Mouse (Mus musculus): Measurements from ENCODE around the gene Lrrc8e. TPM values are rescaled to one million over a fixed set of nuclear protein-coding genes. Genes with fewer than 3 reads are reported as not detected.

The Lrrc8e gene
- 0.11 and 0.13 TPM in 2 replicates for polyA plus RNA-seq (2015; fragmentation: Nextera tagmentation; extraction: Ambion mirVana)

GRCm38 (mm10) chr8:4226739-4227347 lies at the start of gene Lrrc8e:
Lrrc8e (plus strand) TSS chr8:4226827.
- Histone ChIP-seq H3K36me3 (replicated peaks; ENCODE audit: insufficient read depth, low read length) (no peaks in the 10 kb centered on the region), H3K4me2 (ENCODE audit: low read depth, low read length) (peak within 1 kb of the TSS; percentile 67), H3K9me3 (ENCODE audit: low read length) (no peaks in the 10 kb centered on the region), H3K27me3 (ENCODE audit: insufficient read depth, low read length) (peaks cover 18% of the 10 kb centered on the region), H3K4me3 (ENCODE audit: low read depth, low read length) (peak within 1 kb of the TSS; percentile 22), H3K9ac (replicated peaks) (peak within 1 kb of the TSS; percentile 54), H3K4me1 (ENCODE audit: insufficient read depth) (peaks cover 4% of the 10 kb centered on the region; the same call in 1 of the 2 replicates), H3K27ac (ENCODE audit: low read depth) (no peak within 1 kb of the TSS)
- DNase-seq (peak; percentile 49), ATAC-seq (peak; percentile 70)
- TF ChIP-seq EP300 (IDR thresholded peaks at IDR 0.05; ENCODE audit: low read depth) (no peak), CTCF (IDR thresholded peaks at IDR 0.05; ENCODE audit: low read depth) (no peak)
- 11% methylated on average over 31 of the region's 33 CpGs for WGBS (ENCODE audit: insufficient replicate concordance)

DNA sequence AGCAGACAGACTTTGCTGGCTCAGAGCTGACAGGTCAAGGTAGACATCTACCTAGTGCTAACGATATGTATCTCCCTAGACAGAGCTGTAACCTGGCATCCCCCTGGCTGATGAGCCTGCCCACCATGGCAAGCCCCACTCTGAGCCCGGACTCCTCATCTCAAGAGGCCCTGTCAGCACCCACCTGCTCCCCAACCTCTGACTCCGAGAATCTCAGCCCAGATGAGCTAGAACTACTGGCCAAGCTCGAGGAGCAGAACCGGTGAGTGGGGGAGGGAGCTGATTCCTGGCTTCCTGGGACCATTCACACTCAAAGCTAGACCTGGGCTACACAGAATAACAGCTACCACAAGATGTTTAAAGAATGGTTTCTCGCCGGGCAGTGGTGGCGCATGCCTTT lies 43.2 kb upstream of the Lrrc8e start:
- no peak overlapping the region for H3K27ac ChIP-seq (ENCODE audit: low read depth)
- H3K36me3 ChIP-seq (replicated peaks; ENCODE audit: insufficient read depth, low read length) = 0 out of 2 replicates have a peak, but pooled peaks cover 3% of the 10 kb centered on the region
- DNase-seq (no peak), ATAC-seq (no peak)
- H3K4me3 ChIP-seq (ENCODE audit: low read depth, low read length) = no peak overlapping the region
- 80% methylated on average over 8 of the region's 8 CpGs for WGBS (ENCODE audit: insufficient replicate concordance)
- no peak overlapping the region for H3K9ac ChIP-seq (replicated peaks)
- H3K9me3 ChIP-seq (ENCODE audit: low read length) = no peaks in the 10 kb centered on the region
- H3K4me1 ChIP-seq (ENCODE audit: insufficient read depth) = peaks cover 7% of the 10 kb centered on the region
- no peak overlapping the region for H3K4me2 ChIP-seq (ENCODE audit: low read depth, low read length)
- no peaks in the 10 kb centered on the region for H3K27me3 ChIP-seq (ENCODE audit: insufficient read depth, low read length)
- TF ChIP-seq CTCF (IDR thresholded peaks at IDR 0.05; ENCODE audit: low read depth) (no peak), EP300 (IDR thresholded peaks at IDR 0.05; ENCODE audit: low read depth) (no peak)

DNA sequence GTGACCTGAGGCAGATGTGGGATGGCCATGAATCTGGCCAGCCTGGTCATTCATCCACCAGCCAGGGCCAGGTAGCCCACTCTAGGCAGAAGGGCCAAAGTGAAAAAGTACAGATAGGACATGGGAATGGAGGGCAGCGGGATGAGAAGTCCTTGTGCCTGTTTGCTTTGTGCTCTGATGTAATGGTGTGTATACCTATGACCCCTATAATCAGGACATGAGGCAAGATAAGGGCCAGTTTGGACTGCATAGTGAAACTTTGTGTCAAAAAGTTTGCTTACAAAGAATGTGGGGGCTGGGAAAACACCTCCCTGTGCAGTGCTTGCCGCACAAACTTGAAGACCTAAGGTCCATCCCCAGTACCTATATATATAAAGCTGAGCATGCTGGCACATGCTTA lies 40.5 kb upstream of the Lrrc8e start:
- ATAC-seq = peak; percentile 83
- DNase-seq = no peak

DNA sequence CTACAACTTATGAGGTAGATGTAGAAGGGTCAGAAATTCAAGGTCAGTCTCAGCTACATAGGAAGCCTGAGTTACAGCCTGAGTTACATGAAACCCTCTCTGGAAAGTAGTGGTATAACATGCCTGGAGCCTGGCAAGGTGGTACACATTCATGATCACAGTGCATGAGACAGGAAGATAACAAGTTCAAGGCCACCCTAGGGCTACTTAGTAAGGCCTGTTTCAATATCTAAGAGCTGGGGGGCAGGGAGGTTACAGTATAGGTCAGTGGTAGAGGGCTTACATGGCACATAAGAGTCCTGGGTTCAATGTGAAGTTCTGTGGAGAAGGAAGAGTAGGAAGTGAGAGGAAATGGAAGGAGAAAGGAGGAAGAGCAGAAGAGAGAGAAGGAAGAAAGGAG lies 38.0 kb upstream of the Lrrc8e start:
- Histone ChIP-seq H3K4me2 (ENCODE audit: low read depth, low read length) (no peak overlapping the region), H3K27ac (ENCODE audit: low read depth) (peak overlapping the region; percentile 55; the same call in 1 of the 2 replicates), H3K4me3 (ENCODE audit: low read depth, low read length) (no peak overlapping the region), H3K9ac (replicated peaks) (no peak overlapping the region), H3K36me3 (replicated peaks; ENCODE audit: insufficient read depth, low read length) (0 out of 2 replicates have a peak, but pooled peaks cover 3% of the 10 kb centered on the region), H3K9me3 (ENCODE audit: low read length) (no peaks in the 10 kb centered on the region), H3K4me1 (ENCODE audit: insufficient read depth) (peaks cover 24% of the 10 kb centered on the region), H3K27me3 (ENCODE audit: insufficient read depth, low read length) (no peaks in the 10 kb centered on the region)
- ATAC-seq = peak; percentile 24
- TF ChIP-seq EP300 (IDR thresholded peaks at IDR 0.05; ENCODE audit: low read depth) = no peak
- no peak for TF ChIP-seq CTCF (IDR thresholded peaks at IDR 0.05; ENCODE audit: low read depth)
- DNase-seq = no peak

More for the DNA sequence above, 40.5 kb upstream of the Lrrc8e start:
- Histone ChIP-seq H3K9ac (replicated peaks) (no peak overlapping the region), H3K27me3 (ENCODE audit: insufficient read depth, low read length) (no peaks in the 10 kb centered on the region), H3K27ac (ENCODE audit: low read depth) (peak overlapping the region; percentile 58), H3K4me3 (ENCODE audit: low read depth, low read length) (no peak overlapping the region), H3K4me2 (ENCODE audit: low read depth, low read length) (no peak overlapping the region), H3K4me1 (ENCODE audit: insufficient read depth) (peaks cover 16% of the 10 kb centered on the region), H3K9me3 (ENCODE audit: low read length) (no peaks in the 10 kb centered on the region), H3K36me3 (replicated peaks; ENCODE audit: insufficient read depth, low read length) (0 out of 2 replicates have a peak, but pooled peaks cover 3% of the 10 kb centered on the region)
- 66% methylated on average over 2 of the region's 2 CpGs for WGBS (ENCODE audit: insufficient replicate concordance)
- TF ChIP-seq EP300 (IDR thresholded peaks at IDR 0.05; ENCODE audit: low read depth) = peak; percentile 9; the same call in 1 of the 2 replicates
- no peak for TF ChIP-seq CTCF (IDR thresholded peaks at IDR 0.05; ENCODE audit: low read depth)

GRCm38 (mm10) chr8:4189031-4189722 lies 37.5 kb upstream of the Lrrc8e start:
- H3K27ac ChIP-seq (ENCODE audit: low read depth) = peak overlapping the region; percentile 55; the same call in 1 of the 2 replicates
- H3K9me3 ChIP-seq (ENCODE audit: low read length) = no peaks in the 10 kb centered on the region
- 0 out of 2 replicates have a peak, but pooled peaks cover 3% of the 10 kb centered on the region for H3K36me3 ChIP-seq (replicated peaks; ENCODE audit: insufficient read depth, low read length)
- H3K4me1 ChIP-seq (ENCODE audit: insufficient read depth) = peaks cover 24% of the 10 kb centered on the region
- DNase-seq (peak; percentile 38), ATAC-seq (peak; percentile 81)
- WGBS (ENCODE audit: insufficient replicate concordance) = 40% methylated on average over 3 of the region's 3 CpGs
- peak overlapping the region; percentile 34 for H3K9ac ChIP-seq (replicated peaks)
- H3K27me3 ChIP-seq (ENCODE audit: insufficient read depth, low read length) = no peaks in the 10 kb centered on the region
- TF ChIP-seq EP300 (IDR thresholded peaks at IDR 0.05; ENCODE audit: low read depth) (no peak), CTCF (IDR thresholded peaks at IDR 0.05; ENCODE audit: low read depth) (no peak)
- H3K4me2 ChIP-seq (ENCODE audit: low read depth, low read length) = no peak overlapping the region; the same call in 1 of the 2 replicates
- H3K4me3 ChIP-seq (ENCODE audit: low read depth, low read length) = no peak overlapping the region

DNA sequence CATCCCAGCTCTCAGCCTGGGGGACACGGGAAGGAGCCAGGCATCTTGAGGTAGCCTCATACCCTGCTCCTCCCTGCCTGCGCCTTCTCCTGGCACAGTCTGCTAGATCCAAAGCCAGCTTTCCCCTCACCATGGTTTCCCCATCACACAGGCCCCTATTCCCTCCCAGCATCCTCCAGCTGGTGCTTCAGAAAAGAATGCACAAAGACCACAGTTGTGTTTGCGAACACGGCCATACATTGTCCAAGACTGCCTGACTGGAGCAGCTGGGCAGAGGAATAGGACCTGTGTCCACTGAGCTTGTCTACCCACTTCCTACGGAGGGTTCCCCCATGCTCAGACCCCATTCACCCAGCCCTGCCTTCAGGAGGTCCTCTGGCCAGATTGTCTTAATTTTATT lies 34.3 kb upstream of the Lrrc8e start:
- no peaks in the 10 kb centered on the region for H3K27me3 ChIP-seq (ENCODE audit: insufficient read depth, low read length)
- 71% methylated on average over 5 of the region's 5 CpGs for WGBS (ENCODE audit: insufficient replicate concordance)
- 0 out of 2 replicates have a peak, but pooled peaks cover 3% of the 10 kb centered on the region for H3K36me3 ChIP-seq (replicated peaks; ENCODE audit: insufficient read depth, low read length)
- DNase-seq = no peak
- ATAC-seq = no peak
- no peak overlapping the region for H3K9ac ChIP-seq (replicated peaks)
- H3K4me1 ChIP-seq (ENCODE audit: insufficient read depth) = peaks cover 19% of the 10 kb centered on the region
- H3K9me3 ChIP-seq (ENCODE audit: low read length) = no peaks in the 10 kb centered on the region
- no peak overlapping the region for H3K4me3 ChIP-seq (ENCODE audit: low read depth, low read length)
- H3K4me2 ChIP-seq (ENCODE audit: low read depth, low read length) = no peak overlapping the region
- no peak overlapping the region for H3K27ac ChIP-seq (ENCODE audit: low read depth)
- no peak for TF ChIP-seq EP300 (IDR thresholded peaks at IDR 0.05; ENCODE audit: low read depth)
- TF ChIP-seq CTCF (IDR thresholded peaks at IDR 0.05; ENCODE audit: low read depth) = no peak

Measured in liver, postnatal 0 days (tissue).